ENCODE assay signal across 11 mouse cellular contexts in genomic region chr1:91823530-91823929, GRCm38 (mm10). TPM values are rescaled to one million over a fixed set of nuclear protein-coding genes. Genes with fewer than 3 reads are reported as not detected.
DNase-seq lines count a peak whose midpoint lies in the region; ATAC-seq and TF ChIP-seq lines count a peak whose summit lies in the region.
"Had no signal": no experiment of that assay in that cellular context is flagged by ENCODE, and none has a peak within 500 bp of the region (broad histone marks: within the 10 kb centered on the region; RNA-seq: fewer than 3 reads in every experiment).

No protein-coding gene starts in this region.

- TF ChIP-seq EP300 in heart, adult 2 months (IDR thresholded peaks at IDR 0.05; ENCODE audit: insufficient read depth, low read depth, low read length), result no peak

- no peaks in the 10 kb centered on the region for H3K27me3 ChIP-seq in midbrain, embryonic 11.5 days (ENCODE audit: control insufficient read depth, insufficient read depth, low read length)
- no peaks in the 10 kb centered on the region for H3K27me3 ChIP-seq in midbrain, embryonic 14.5 days (ENCODE audit: control insufficient read depth, insufficient read depth, low read length)
- no peaks in the 10 kb centered on the region for H3K27me3 ChIP-seq in heart, adult 2 months (ENCODE audit: control insufficient read depth, insufficient read depth, low read length)
- no peaks in the 10 kb centered on the region for H3K27me3 ChIP-seq in liver, embryonic 13.5 days
- no peaks in the 10 kb centered on the region; the same call in 1 of the 2 replicates for H3K27me3 ChIP-seq in forebrain, embryonic 12.5 days
- no peaks in the 10 kb centered on the region for H3K27me3 ChIP-seq in midbrain, embryonic 10.5 days (ENCODE audit: low read depth, poor library complexity, severe bottlenecking)
- H3K27me3 ChIP-seq in hindbrain, embryonic 16.5 days (replicated peaks; ENCODE audit: control insufficient read depth, insufficient read depth, low read length), result no peaks in the 10 kb centered on the region
- H3K27me3 ChIP-seq: midbrain, embryonic 12.5 days had no signal

- peak; percentile 77 for DNase-seq in midbrain, embryonic 11.5 days (ENCODE audit: low spot score, missing footprints)
- DNase-seq in midbrain, embryonic 14.5 days, result no peak
- peak; percentile 29 to 66 for DNase-seq in heart, adult 2 months
- no peak for DNase-seq in liver, embryonic 13.5 days
- no peak for DNase-seq in thymus, adult 18-20 months
- DNase-seq in midbrain, embryonic 10.5 days (ENCODE audit: low spot score), result no peak

- no peaks in the 10 kb centered on the region for H3K4me1 ChIP-seq in midbrain, embryonic 11.5 days (ENCODE audit: control insufficient read depth, insufficient read depth, low read length)
- H3K4me1 ChIP-seq in midbrain, embryonic 14.5 days (ENCODE audit: control insufficient read depth, insufficient read depth, low read length), result 0 out of 2 replicates have a peak, but pooled peaks cover 2% of the 10 kb centered on the region
- peaks cover 2% of the 10 kb centered on the region for H3K4me1 ChIP-seq in heart, adult 2 months (ENCODE audit: control insufficient read depth, insufficient read depth, low read length)
- H3K4me1 ChIP-seq in liver, embryonic 13.5 days (replicated peaks), result no peaks in the 10 kb centered on the region; the same call in 1 of the 2 replicates
- peaks cover 4% of the 10 kb centered on the region; the same call in 1 of the 2 replicates for H3K4me1 ChIP-seq in forebrain, embryonic 12.5 days
- peaks cover 3% of the 10 kb centered on the region; the same call in 1 of the 2 replicates for H3K4me1 ChIP-seq in midbrain, embryonic 10.5 days
- 0 out of 2 replicates have a peak, but pooled peaks cover 4% of the 10 kb centered on the region for H3K4me1 ChIP-seq in hindbrain, embryonic 16.5 days (ENCODE audit: control insufficient read depth, insufficient read depth, low read depth, low read length)
- H3K4me1 ChIP-seq: midbrain, embryonic 12.5 days had no signal

- no peaks in the 10 kb centered on the region for H3K36me3 ChIP-seq in midbrain, embryonic 11.5 days (ENCODE audit: control insufficient read depth, insufficient read depth, low read length)
- no peaks in the 10 kb centered on the region for H3K36me3 ChIP-seq in midbrain, embryonic 14.5 days (ENCODE audit: control insufficient read depth, insufficient read depth, low read length)
- no peaks in the 10 kb centered on the region for H3K36me3 ChIP-seq in heart, adult 2 months (ENCODE audit: control insufficient read depth, insufficient read depth, low read length)
- no peaks in the 10 kb centered on the region for H3K36me3 ChIP-seq in liver, embryonic 13.5 days
- no peaks in the 10 kb centered on the region for H3K36me3 ChIP-seq in forebrain, embryonic 12.5 days (replicated peaks)
- no peaks in the 10 kb centered on the region for H3K36me3 ChIP-seq in midbrain, embryonic 10.5 days
- H3K36me3 ChIP-seq in hindbrain, embryonic 16.5 days (ENCODE audit: control insufficient read depth, insufficient read depth, low read length), result no peaks in the 10 kb centered on the region
- H3K36me3 ChIP-seq: G1E; midbrain, embryonic 12.5 days had no signal

- 81% methylated on average over 3 of the region's 3 CpGs for WGBS in midbrain, embryonic 11.5 days
- 79% methylated on average over 3 of the region's 3 CpGs for WGBS in midbrain, embryonic 14.5 days
- WGBS in heart, adult 2 months, result 37% methylated on average over 3 of the region's 3 CpGs
- WGBS in liver, embryonic 13.5 days (ENCODE audit: insufficient replicate concordance), result 31% methylated on average over 3 of the region's 3 CpGs
- 85% methylated on average over 3 of the region's 3 CpGs for WGBS in forebrain, embryonic 12.5 days
- 71% methylated on average over 3 of the region's 3 CpGs for WGBS in midbrain, embryonic 10.5 days
- 79% methylated on average over 3 of the region's 3 CpGs for WGBS in hindbrain, embryonic 16.5 days

- no peaks in the 10 kb centered on the region for H3K9me3 ChIP-seq in midbrain, embryonic 11.5 days (ENCODE audit: control insufficient read depth, low read length)
- no peaks in the 10 kb centered on the region for H3K9me3 ChIP-seq in midbrain, embryonic 14.5 days (ENCODE audit: control insufficient read depth, low read length)
- H3K9me3 ChIP-seq in liver, embryonic 13.5 days (replicated peaks), result no peaks in the 10 kb centered on the region
- H3K9me3 ChIP-seq in forebrain, embryonic 12.5 days, result no peaks in the 10 kb centered on the region
- no peaks in the 10 kb centered on the region for H3K9me3 ChIP-seq in midbrain, embryonic 10.5 days (replicated peaks)
- no peaks in the 10 kb centered on the region for H3K9me3 ChIP-seq in hindbrain, embryonic 16.5 days (ENCODE audit: control insufficient read depth, low read length)
- H3K9me3 ChIP-seq: G1E; midbrain, embryonic 12.5 days had no signal

- no peak overlapping the region for H3K27ac ChIP-seq in midbrain, embryonic 11.5 days (ENCODE audit: low read depth, low read length)
- H3K27ac ChIP-seq in midbrain, embryonic 14.5 days (replicated peaks; ENCODE audit: low read depth, low read length), result no peak overlapping the region
- H3K27ac ChIP-seq in heart, adult 2 months, result no peak overlapping the region
- H3K27ac ChIP-seq in liver, embryonic 13.5 days, result no peak overlapping the region
- no peak overlapping the region for H3K27ac ChIP-seq in forebrain, embryonic 12.5 days
- no peak overlapping the region for H3K27ac ChIP-seq in midbrain, embryonic 10.5 days (replicated peaks)
- no peak overlapping the region for H3K27ac ChIP-seq in hindbrain, embryonic 16.5 days (ENCODE audit: low read depth, low read length)
- H3K27ac ChIP-seq: midbrain, embryonic 12.5 days had no signal

- intact Hi-C loops in heart, adult 2 months (cut with DNase I), result no loop called here

- TF ChIP-seq POLR2A in heart, adult 2 months (IDR thresholded peaks at IDR 0.05; ENCODE audit: insufficient read depth, low read depth, low read length), result no peak

- no peak overlapping the region for H3K4me3 ChIP-seq in midbrain, embryonic 11.5 days (ENCODE audit: low read depth, low read length)
- no peak overlapping the region for H3K4me3 ChIP-seq in midbrain, embryonic 14.5 days (replicated peaks; ENCODE audit: low read depth, low read length)
- H3K4me3 ChIP-seq in heart, adult 2 months, result no peak overlapping the region
- no peak overlapping the region for H3K4me3 ChIP-seq in liver, embryonic 13.5 days (replicated peaks)
- no peak overlapping the region for H3K4me3 ChIP-seq in forebrain, embryonic 12.5 days (replicated peaks)
- no peak overlapping the region for H3K4me3 ChIP-seq in midbrain, embryonic 10.5 days
- H3K4me3 ChIP-seq in hindbrain, embryonic 16.5 days (ENCODE audit: low read length), result no peak overlapping the region
- H3K4me3 ChIP-seq: midbrain, embryonic 12.5 days had no signal

- no peaks in the 10 kb centered on the region for H3K79me2 ChIP-seq in heart, adult 2 months (replicated peaks; ENCODE audit: control insufficient read depth, insufficient read depth, low read length)

- ATAC-seq in midbrain, embryonic 11.5 days (ENCODE audit: low FRiP score), result no peak
- no peak for ATAC-seq in midbrain, embryonic 14.5 days (ENCODE audit: low FRiP score, low TSS enrichment)
- ATAC-seq in liver, embryonic 13.5 days (ENCODE audit: low read depth), result peak; percentile 66
- no peak for ATAC-seq in forebrain, embryonic 12.5 days (ENCODE audit: low FRiP score)
- ATAC-seq in hindbrain, embryonic 16.5 days, result no peak

- TF ChIP-seq CTCF in heart, adult 2 months (IDR thresholded peaks at IDR 0.05), result no peak

- H3K4me2 ChIP-seq in midbrain, embryonic 11.5 days, result no peak overlapping the region
- H3K4me2 ChIP-seq in midbrain, embryonic 14.5 days (ENCODE audit: low read length), result no peak overlapping the region
- no peak overlapping the region for H3K4me2 ChIP-seq in liver, embryonic 13.5 days
- H3K4me2 ChIP-seq in forebrain, embryonic 12.5 days, result no peak overlapping the region
- H3K4me2 ChIP-seq in hindbrain, embryonic 16.5 days (ENCODE audit: low read length), result no peak overlapping the region
- H3K4me2 ChIP-seq: midbrain, embryonic 12.5 days had no signal

- no peak overlapping the region for H3K9ac ChIP-seq in midbrain, embryonic 11.5 days (ENCODE audit: low read length)
- H3K9ac ChIP-seq in midbrain, embryonic 14.5 days (replicated peaks; ENCODE audit: low read length), result no peak overlapping the region
- H3K9ac ChIP-seq in heart, adult 2 months (ENCODE audit: low read depth, low read length), result no peak overlapping the region
- H3K9ac ChIP-seq in liver, embryonic 13.5 days, result no peak overlapping the region
- H3K9ac ChIP-seq in forebrain, embryonic 12.5 days, result no peak overlapping the region
- H3K9ac ChIP-seq in hindbrain, embryonic 16.5 days (ENCODE audit: low read depth, low read length), result no peak overlapping the region
- H3K9ac ChIP-seq: midbrain, embryonic 12.5 days had no signal

RNA-seq across cellular contexts. Expression of gene Twist2, which starts 22.3 kb away (rescaled TPM):
- polyA plus RNA-seq in midbrain, embryonic 11.5 days (2014; fragmentation: Nextera tagmentation; extraction: Ambion mirVana), result 7.8 and 9.8 TPM in 2 replicates
- polyA plus RNA-seq in midbrain, embryonic 14.5 days (2014; fragmentation: Nextera tagmentation; extraction: Ambion mirVana), result 1.4 and 1.6 TPM in 2 replicates
- total RNA-seq in heart, adult 2 months (2021), result 1 to 10 TPM; 1.1 to 2.4 TPM
- polyA plus RNA-seq in heart, adult 2 months (2012; rRNA removed), result 2.5 and 4.7 TPM in 2 replicates
- polyA plus RNA-seq in liver, embryonic 13.5 days (2015; fragmentation: Nextera tagmentation; extraction: Ambion mirVana), result 0.35 and 0.51 TPM in 2 replicates
- polyA plus RNA-seq in forebrain, embryonic 12.5 days (2016; fragmentation: Nextera tagmentation; extraction: Ambion mirVana), result 6.2 and 8.8 TPM in 2 replicates
- polyA plus RNA-seq in midbrain, embryonic 10.5 days (2016; fragmentation: Nextera tagmentation; extraction: Ambion mirVana), result 9.4 and 12.3 TPM in 2 replicates
- polyA plus RNA-seq in hindbrain, embryonic 16.5 days (2015; fragmentation: Nextera tagmentation; extraction: Ambion mirVana), result 1.7 and 2.0 TPM in 2 replicates
- total RNA-seq: hematopoietic stem cell, adult 5-6 weeks had no signal
- polyA plus RNA-seq: G1E had no signal

Comparison
In these comparisons a context has a peak if more than half of its experiments do, and no peak if none do; other contexts are left out.
1. DNase-seq: peak in midbrain, embryonic 11.5 days (single experiment) and heart, adult 2 months (2 of 2); none in midbrain, embryonic 14.5 days (single experiment), liver, embryonic 13.5 days (single experiment), thymus, adult 18-20 months (0 of 2) and midbrain, embryonic 10.5 days (single experiment).